Mouse (Mus musculus): ENCODE data around the gene Klhl35. TPM values are rescaled to one million over a fixed set of nuclear protein-coding genes. Genes with fewer than 3 reads are reported as not detected.

Klhl35 gene
- polyA plus RNA-seq, 1 experiment, result not detected

DNA sequence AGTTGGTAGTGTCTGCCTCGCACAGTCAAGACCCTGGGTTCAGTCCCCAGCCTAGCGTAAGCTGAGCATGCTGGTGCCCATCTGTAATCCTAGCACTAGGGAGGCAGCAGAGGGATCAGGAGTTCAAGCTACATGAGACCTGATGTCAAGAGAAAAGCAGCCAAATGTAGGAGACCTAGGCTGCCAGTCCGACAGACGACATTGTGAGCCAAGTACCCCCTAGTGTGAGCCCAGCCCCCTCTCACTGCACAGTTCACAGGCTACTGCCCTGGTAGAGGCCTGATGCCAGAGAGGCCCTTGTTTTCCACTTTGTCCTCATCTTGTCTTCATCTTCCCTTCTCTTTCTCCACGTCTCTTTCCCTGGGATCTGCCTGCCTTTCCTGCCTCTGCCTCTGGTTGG is 18.5 kb upstream of the Klhl35 start:
- H3K79me2 ChIP-seq (ENCODE audit: control insufficient read depth, insufficient read depth), result no peaks in the 10 kb centered on the region
- H3ac ChIP-seq (ENCODE audit: control insufficient read depth, insufficient read length), result no peak overlapping the region
- H3K36me3 ChIP-seq (ENCODE audit: control insufficient read depth, insufficient read depth), result no peaks in the 10 kb centered on the region
- no peak overlapping the region for H3K4me3 ChIP-seq
- no peak for TF ChIP-seq TCF3 (IDR thresholded peaks at IDR 0.05; ENCODE audit: insufficient read length, low read depth)
- no peak for TF ChIP-seq POLR2A (IDR thresholded peaks at IDR 0.05; ENCODE audit: insufficient read length, low read depth)
- no peak for TF ChIP-seq E2F4 (IDR thresholded peaks at IDR 0.05; ENCODE audit: insufficient read depth)
- TF ChIP-seq SRF (IDR thresholded peaks at IDR 0.05; ENCODE audit: control insufficient read depth, insufficient read length, low read depth), result no peak
- no peak for TF ChIP-seq POLR2AphosphoS2 (IDR thresholded peaks at IDR 0.05; ENCODE audit: insufficient read length, low read depth)
- no peak for TF ChIP-seq REST (IDR thresholded peaks at IDR 0.05; ENCODE audit: insufficient read depth, insufficient read length)
- TF ChIP-seq MYOG (IDR thresholded peaks at IDR 0.05; ENCODE audit: control insufficient read depth in 1 of 3, insufficient read depth in 1 of 3, insufficient read length in 2 of 3, low read depth in 2 of 3), result no peak
- no peak for TF ChIP-seq TCF12 (IDR thresholded peaks at IDR 0.05; ENCODE audit: insufficient read depth, poor library complexity, severe bottlenecking)
- TF ChIP-seq MAX (IDR thresholded peaks at IDR 0.05; ENCODE audit: low read depth), result no peak
- no peak for TF ChIP-seq MYOD1 (IDR thresholded peaks at IDR 0.05; ENCODE audit: control insufficient read depth in 1 of 3, insufficient read length in 2 of 3, low read depth in 2 of 3)
- TF ChIP-seq CEBPB (IDR thresholded peaks at IDR 0.05; ENCODE audit: insufficient read depth, poor library complexity, severe bottlenecking), result no peak
- TF ChIP-seq USF1 (IDR thresholded peaks at IDR 0.05; ENCODE audit: low read depth), result no peak
- H3K27me3 ChIP-seq (ENCODE audit: control insufficient read depth, insufficient read depth, insufficient read length), result no peaks in the 10 kb centered on the region
- no peak overlapping the region for H3K4me2 ChIP-seq (ENCODE audit: low read depth)

GRCm38 (mm10) chr7:99448619-99449018 is 17.2 kb upstream of the Klhl35 start:
- Histone ChIP-seq H3K27me3 (ENCODE audit: control insufficient read depth, insufficient read depth, insufficient read length) (no peaks in the 10 kb centered on the region), H3K36me3 (ENCODE audit: control insufficient read depth, insufficient read depth) (no peaks in the 10 kb centered on the region), H3K79me2 (ENCODE audit: control insufficient read depth, insufficient read depth) (no peaks in the 10 kb centered on the region), H3ac (ENCODE audit: control insufficient read depth, insufficient read length) (no peak overlapping the region), H3K4me2 (ENCODE audit: low read depth) (no peak overlapping the region), H3K4me3 (no peak overlapping the region)
- TF ChIP-seq E2F4 (IDR thresholded peaks at IDR 0.05; ENCODE audit: insufficient read depth) (no peak), MYOG (IDR thresholded peaks at IDR 0.05; ENCODE audit: control insufficient read depth in 1 of 3, insufficient read depth in 1 of 3, insufficient read length in 2 of 3, low read depth in 2 of 3) (no peak), REST (IDR thresholded peaks at IDR 0.05; ENCODE audit: insufficient read depth, insufficient read length) (no peak), SRF (IDR thresholded peaks at IDR 0.05; ENCODE audit: control insufficient read depth, insufficient read length, low read depth) (no peak), POLR2AphosphoS2 (IDR thresholded peaks at IDR 0.05; ENCODE audit: insufficient read length, low read depth) (no peak), TCF12 (IDR thresholded peaks at IDR 0.05; ENCODE audit: insufficient read depth, poor library complexity, severe bottlenecking) (no peak), MYOD1 (IDR thresholded peaks at IDR 0.05; ENCODE audit: control insufficient read depth in 1 of 3, insufficient read length in 2 of 3, low read depth in 2 of 3) (no peak), POLR2A (IDR thresholded peaks at IDR 0.05; ENCODE audit: insufficient read length, low read depth) (no peak), CEBPB (IDR thresholded peaks at IDR 0.05; ENCODE audit: insufficient read depth, poor library complexity, severe bottlenecking) (no peak), USF1 (IDR thresholded peaks at IDR 0.05; ENCODE audit: low read depth) (no peak), TCF3 (IDR thresholded peaks at IDR 0.05; ENCODE audit: insufficient read length, low read depth) (no peak), MAX (IDR thresholded peaks at IDR 0.05; ENCODE audit: low read depth) (no peak)

GRCm38 (mm10) chr7:99449063-99449462 is 16.7 kb upstream of the Klhl35 start:
- no peaks in the 10 kb centered on the region for H3K79me2 ChIP-seq (ENCODE audit: control insufficient read depth, insufficient read depth)
- TF ChIP-seq MYOG (IDR thresholded peaks at IDR 0.05; ENCODE audit: control insufficient read depth in 1 of 3, insufficient read depth in 1 of 3, insufficient read length in 2 of 3, low read depth in 2 of 3), result peak in 1 of 3 experiments; percentile 14
- TF ChIP-seq REST (IDR thresholded peaks at IDR 0.05; ENCODE audit: insufficient read depth, insufficient read length), result no peak
- no peak for TF ChIP-seq POLR2AphosphoS2 (IDR thresholded peaks at IDR 0.05; ENCODE audit: insufficient read length, low read depth)
- TF ChIP-seq CEBPB (IDR thresholded peaks at IDR 0.05; ENCODE audit: insufficient read depth, poor library complexity, severe bottlenecking), result no peak
- TF ChIP-seq MAX (IDR thresholded peaks at IDR 0.05; ENCODE audit: low read depth), result no peak
- no peak for TF ChIP-seq TCF3 (IDR thresholded peaks at IDR 0.05; ENCODE audit: insufficient read length, low read depth)
- no peaks in the 10 kb centered on the region for H3K36me3 ChIP-seq (ENCODE audit: control insufficient read depth, insufficient read depth)
- H3ac ChIP-seq (ENCODE audit: control insufficient read depth, insufficient read length), result no peak overlapping the region
- H3K4me2 ChIP-seq (ENCODE audit: low read depth), result no peak overlapping the region
- H3K4me3 ChIP-seq, result no peak overlapping the region
- no peaks in the 10 kb centered on the region for H3K27me3 ChIP-seq (ENCODE audit: control insufficient read depth, insufficient read depth, insufficient read length)

GRCm38 (mm10) chr7:99449751-99450150 is 16.1 kb upstream of the Klhl35 start:
- Histone ChIP-seq H3K27me3 (ENCODE audit: control insufficient read depth, insufficient read depth, insufficient read length) (no peaks in the 10 kb centered on the region), H3K4me3 (no peak overlapping the region), H3K4me2 (ENCODE audit: low read depth) (no peak overlapping the region), H3K36me3 (ENCODE audit: control insufficient read depth, insufficient read depth) (no peaks in the 10 kb centered on the region), H3ac (ENCODE audit: control insufficient read depth, insufficient read length) (no peak overlapping the region), H3K79me2 (ENCODE audit: control insufficient read depth, insufficient read depth) (no peaks in the 10 kb centered on the region)
- TF ChIP-seq TCF3 (IDR thresholded peaks at IDR 0.05; ENCODE audit: insufficient read length, low read depth) (no peak), REST (IDR thresholded peaks at IDR 0.05; ENCODE audit: insufficient read depth, insufficient read length) (no peak), POLR2AphosphoS2 (IDR thresholded peaks at IDR 0.05; ENCODE audit: insufficient read length, low read depth) (no peak), MAX (IDR thresholded peaks at IDR 0.05; ENCODE audit: low read depth) (no peak), USF1 (IDR thresholded peaks at IDR 0.05; ENCODE audit: low read depth) (no peak), POLR2A (IDR thresholded peaks at IDR 0.05; ENCODE audit: insufficient read length, low read depth) (no peak), MYOG (IDR thresholded peaks at IDR 0.05; ENCODE audit: control insufficient read depth in 1 of 3, insufficient read depth in 1 of 3, insufficient read length in 2 of 3, low read depth in 2 of 3) (no peak), SRF (IDR thresholded peaks at IDR 0.05; ENCODE audit: control insufficient read depth, insufficient read length, low read depth) (no peak), E2F4 (IDR thresholded peaks at IDR 0.05; ENCODE audit: insufficient read depth) (no peak), CEBPB (IDR thresholded peaks at IDR 0.05; ENCODE audit: insufficient read depth, poor library complexity, severe bottlenecking) (no peak), MYOD1 (IDR thresholded peaks at IDR 0.05; ENCODE audit: control insufficient read depth in 1 of 3, insufficient read length in 2 of 3, low read depth in 2 of 3) (no peak), TCF12 (IDR thresholded peaks at IDR 0.05; ENCODE audit: insufficient read depth, poor library complexity, severe bottlenecking) (no peak)

All from myocyte (in vitro differentiated cells).